Mouse (Mus musculus) embryonic fibroblast, embryonic 13.5 days (primary cell): ENCODE results near the gene Alg14. TPM values are rescaled to one million over a fixed set of nuclear protein-coding genes. Genes with fewer than 3 reads are reported as not detected.

Experiments used
- H3K27ac ChIP-seq: 2 replicates; pipeline ENCODE4 v1.5.1; 2012; ENCODE audit warnings: low read length, control low read depth, inconsistent platforms; ENCODE audit not compliant: insufficient read depth
- H3K4me1 ChIP-seq: 2 replicates; pipeline ENCODE4 v1.6.1; 2011; ENCODE audit warnings: low read length; ENCODE audit not compliant: control insufficient read depth, insufficient read depth
- H3K4me3 ChIP-seq: 2 replicates; pipeline ENCODE4 v1.5.1; 2011; ENCODE audit warnings: mild to moderate bottlenecking, control low read depth, low read length; ENCODE audit not compliant: insufficient read depth
- CTCF ChIP-seq: IDR thresholded peaks from 2 replicates; pipeline ENCODE4 v1.5.1; 2011; ENCODE audit warnings: mild to moderate bottlenecking, control low read depth, low read length, moderate library complexity, borderline replicate concordance; ENCODE audit not compliant: insufficient read depth
- POLR2A ChIP-seq: IDR thresholded peaks from 2 replicates; pipeline ENCODE4 v1.6.1; 2011; ENCODE audit warnings: low read depth, mild to moderate bottlenecking, control low read depth, low read length, moderate library complexity
- polyA plus RNA-seq: library from polyadenylated mRNA; stranded (reverse); fragments of >200 nt; gene quantifications from 2 replicates; pipeline ENCODE4 v1.2.4, GENCODE M21; 2011; ENCODE audit warnings: low read depth; ENCODE audit not compliant: missing spikeins, insufficient read length

Alg14 gene
- polyA plus RNA-seq, 1 experiment, result 49.0 TPM

DNA sequence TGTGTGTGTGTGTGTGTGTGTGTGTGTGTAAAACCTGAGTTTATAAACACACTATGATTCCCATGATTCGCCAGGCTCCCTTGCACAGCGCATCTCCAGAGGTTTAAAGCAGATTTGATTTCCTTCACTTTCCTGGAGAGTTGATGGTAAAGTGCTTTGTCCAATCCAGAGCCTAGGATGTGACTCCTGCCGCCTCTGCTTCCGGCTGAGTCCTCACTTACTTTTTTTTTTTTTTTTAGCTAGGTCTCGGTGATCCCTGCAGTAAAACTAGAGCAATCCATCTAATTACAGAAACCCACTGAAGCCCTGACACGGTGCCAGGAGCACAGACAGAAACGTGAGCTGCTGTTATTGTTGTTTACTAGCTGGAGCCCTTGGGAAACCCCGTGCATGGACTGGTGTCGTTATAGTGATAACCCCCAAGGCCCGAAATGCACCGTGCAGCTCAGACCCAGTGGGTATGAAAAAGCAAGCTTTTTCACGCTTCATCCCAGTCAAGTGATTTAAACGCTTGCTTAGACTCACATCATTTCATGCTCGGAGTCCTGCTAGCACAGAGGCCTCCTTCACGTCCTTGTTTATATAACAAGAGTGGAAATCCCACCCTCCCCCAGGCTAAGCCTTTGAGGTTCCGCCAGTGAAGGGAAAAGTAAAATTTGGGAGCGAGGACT, 98.4 kb downstream of the Alg14 start:
- 0 out of 2 replicates have a peak, but pooled peaks cover 2% of the 10 kb centered on the region for H3K4me1 ChIP-seq
- no peak overlapping the region for H3K4me3 ChIP-seq
- TF ChIP-seq POLR2A (no peak), CTCF (no peak)
- peak overlapping the region; percentile 22; the same call in 1 of the 2 replicates for H3K27ac ChIP-seq

DNA sequence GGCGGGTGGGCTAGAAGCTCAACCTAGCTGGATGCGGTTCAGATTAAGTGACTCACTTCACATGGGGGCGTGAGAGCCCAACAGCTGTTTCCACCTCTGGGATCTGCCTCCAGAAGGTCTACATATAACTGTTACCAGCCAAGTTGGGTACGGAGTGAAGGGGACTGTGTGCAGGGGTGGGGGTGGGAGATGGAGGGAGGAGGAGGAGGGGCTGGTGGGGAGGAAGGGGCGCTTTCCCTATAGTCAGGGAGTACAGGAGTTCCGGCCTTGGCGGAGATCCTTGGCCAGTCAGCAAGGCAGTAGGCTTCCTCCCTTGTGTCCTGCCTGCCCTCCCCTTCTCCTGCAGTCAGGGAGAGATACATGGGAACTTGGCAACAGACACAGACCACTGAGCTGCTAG, 99.2 kb downstream of the Alg14 start:
- no peak overlapping the region for H3K4me3 ChIP-seq
- 0 out of 2 replicates have a peak, but pooled peaks cover 2% of the 10 kb centered on the region for H3K4me1 ChIP-seq
- H3K27ac ChIP-seq, result no peak overlapping the region
- no peak for TF ChIP-seq CTCF
- no peak for TF ChIP-seq POLR2A

DNA sequence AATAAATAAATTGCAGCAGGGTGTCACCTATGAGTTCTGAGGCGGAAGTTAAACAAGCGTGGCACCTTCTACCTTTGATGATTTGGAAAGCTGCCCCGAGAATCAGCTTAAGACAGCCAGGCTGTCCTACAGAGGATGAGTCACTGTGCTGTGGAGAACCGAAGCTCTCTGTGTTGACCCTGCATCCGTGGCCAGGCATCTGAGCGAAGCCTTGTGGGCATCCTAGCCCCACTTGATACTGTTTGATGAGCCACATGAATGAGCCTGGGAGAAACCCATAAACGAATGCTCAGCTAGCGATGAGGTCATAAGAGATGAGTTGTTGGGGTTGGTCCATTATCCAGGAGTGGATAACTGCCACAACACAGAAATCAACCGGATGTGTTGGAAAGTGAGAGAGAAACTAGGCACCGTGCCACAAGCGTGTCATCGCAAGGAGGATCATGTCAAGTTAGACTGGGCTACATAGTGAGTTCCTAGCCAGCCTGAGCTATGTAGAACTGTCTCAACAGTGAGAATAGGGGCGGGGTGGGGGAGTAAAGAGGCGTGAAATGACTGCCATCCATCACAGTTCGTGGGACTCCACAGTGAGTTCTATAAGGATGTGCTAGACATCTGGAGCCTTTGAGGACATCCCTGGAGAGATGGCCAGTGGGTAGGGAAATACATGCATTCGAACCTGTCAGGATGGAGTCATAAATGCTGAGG, 104.2 kb downstream of the Alg14 start:
- Histone ChIP-seq H3K4me1 (0 out of 2 replicates have a peak, but pooled peaks cover 2% of the 10 kb centered on the region), H3K4me3 (no peak overlapping the region), H3K27ac (no peak overlapping the region)
- TF ChIP-seq CTCF, result no peak
- TF ChIP-seq POLR2A, result no peak

DNA sequence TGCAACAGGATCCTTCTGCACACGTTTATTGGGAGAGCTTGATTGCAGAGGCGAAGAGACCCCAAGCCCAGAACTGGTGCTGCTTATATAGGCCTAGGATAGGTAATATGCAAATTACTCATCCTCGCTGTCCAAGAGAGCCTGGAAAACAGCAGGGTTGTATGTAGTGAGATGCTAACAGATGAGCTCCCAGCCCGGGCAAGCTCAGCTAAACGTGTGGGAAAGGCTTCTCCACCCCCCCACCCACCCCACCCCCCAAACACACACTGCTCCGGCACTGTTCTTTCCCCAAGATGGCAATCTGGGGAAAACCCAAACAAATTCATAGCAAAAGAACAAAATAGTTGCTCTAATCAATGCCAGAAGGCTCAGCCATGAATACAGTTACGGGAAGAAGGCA, 105.0 kb downstream of the Alg14 start:
- no peak for TF ChIP-seq CTCF
- no peak for TF ChIP-seq POLR2A
- H3K27ac ChIP-seq, result no peak overlapping the region; the same call in 1 of the 2 replicates
- H3K4me3 ChIP-seq, result no peak overlapping the region
- peaks cover 3% of the 10 kb centered on the region; the same call in 1 of the 2 replicates for H3K4me1 ChIP-seq

DNA sequence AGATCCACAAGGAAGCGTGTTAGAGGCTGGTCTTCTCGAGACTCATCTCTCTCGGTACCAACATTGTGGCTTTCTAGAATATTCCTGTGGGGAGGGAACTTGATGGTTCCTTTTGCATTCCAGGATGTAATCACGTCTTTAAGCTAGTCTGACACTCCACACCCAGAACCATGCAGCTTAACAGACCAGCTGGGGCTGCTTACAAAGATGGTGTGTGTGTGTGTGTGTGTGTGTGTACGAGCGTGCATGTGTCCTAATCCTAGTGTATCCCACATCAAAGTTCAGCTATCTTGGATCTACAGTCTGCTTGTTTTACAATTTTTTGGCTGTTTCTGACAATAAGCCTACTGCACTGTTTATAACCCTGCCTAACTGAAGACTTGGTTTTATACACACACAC, 105.4 kb downstream of the Alg14 start:
- TF ChIP-seq POLR2A (no peak), CTCF (no peak)
- Histone ChIP-seq H3K4me3 (no peak overlapping the region), H3K4me1 (peaks cover 3% of the 10 kb centered on the region; the same call in 1 of the 2 replicates), H3K27ac (no peak overlapping the region; the same call in 1 of the 2 replicates)

DNA sequence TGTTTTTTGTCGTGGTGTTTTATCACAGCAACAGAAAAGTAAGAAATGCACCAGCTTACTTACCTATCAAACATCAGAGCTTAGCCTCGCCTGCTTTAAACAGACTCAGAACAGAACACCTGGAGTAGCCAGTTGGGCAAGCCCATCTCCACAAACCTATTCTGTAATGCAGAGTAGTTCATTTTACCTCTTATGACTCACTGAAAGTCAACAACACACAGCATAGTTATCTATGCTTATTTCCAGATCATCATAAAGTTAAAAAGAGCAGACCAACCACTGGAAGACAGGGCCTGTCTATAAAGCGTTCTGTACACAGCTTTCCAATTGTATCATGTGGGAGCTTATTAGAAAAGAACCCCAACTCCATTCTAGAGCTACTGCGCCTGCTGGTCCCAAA, 109.8 kb downstream of the Alg14 start:
- Histone ChIP-seq H3K27ac (no peak overlapping the region), H3K4me1 (peaks cover 3% of the 10 kb centered on the region; the same call in 1 of the 2 replicates), H3K4me3 (no peak overlapping the region)
- no peak for TF ChIP-seq POLR2A
- no peak for TF ChIP-seq CTCF

DNA sequence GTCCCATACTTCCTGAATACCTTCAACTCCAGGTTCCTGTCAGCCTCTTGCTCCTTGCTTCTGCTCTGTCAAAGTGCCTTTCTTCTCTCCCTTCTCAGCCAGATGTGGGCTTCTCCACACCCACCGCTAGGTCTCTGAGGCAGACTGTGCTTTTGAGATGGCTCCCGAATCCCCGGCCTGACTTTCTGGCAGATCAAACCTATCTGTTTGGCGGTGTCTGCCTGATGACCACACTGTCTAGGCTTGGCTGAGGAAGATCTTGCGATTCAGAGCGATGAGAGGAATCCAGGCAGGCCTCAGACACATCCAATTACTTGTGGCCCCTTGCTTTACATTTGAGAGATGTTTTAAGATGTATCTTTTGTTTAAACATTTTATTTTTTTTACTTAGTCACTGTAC, 110.5 kb downstream of the Alg14 start:
- TF ChIP-seq POLR2A (no peak), CTCF (no peak)

DNA sequence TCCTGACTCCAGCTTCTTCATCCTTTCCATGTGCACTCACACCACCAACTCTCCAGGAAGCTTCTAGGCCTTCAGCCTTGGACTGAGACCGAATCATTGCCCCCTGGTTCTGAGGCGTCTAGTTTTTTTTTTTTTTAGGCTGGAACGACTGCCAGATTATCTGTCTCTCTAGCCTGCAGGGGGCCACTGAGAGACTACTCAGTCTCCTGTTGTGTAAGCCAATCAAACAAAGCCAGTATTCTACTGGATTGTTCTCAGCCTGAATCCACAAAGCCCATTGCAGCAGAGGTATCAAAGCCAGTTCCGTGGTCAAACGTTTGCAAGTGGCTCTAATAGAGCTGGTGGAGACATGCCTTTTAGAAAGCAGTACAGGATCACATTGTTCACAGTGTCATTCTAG, 111.9 kb downstream of the Alg14 start:
- Histone ChIP-seq H3K27ac (no peak overlapping the region), H3K4me1 (peaks cover 3% of the 10 kb centered on the region; the same call in 1 of the 2 replicates), H3K4me3 (no peak overlapping the region)
- no peak for TF ChIP-seq CTCF
- no peak for TF ChIP-seq POLR2A

More for the DNA sequence above, 110.5 kb downstream of the Alg14 start:
- Histone ChIP-seq H3K4me1 (peaks cover 3% of the 10 kb centered on the region; the same call in 1 of the 2 replicates), H3K4me3 (no peak overlapping the region), H3K27ac (no peak overlapping the region)

DNA sequence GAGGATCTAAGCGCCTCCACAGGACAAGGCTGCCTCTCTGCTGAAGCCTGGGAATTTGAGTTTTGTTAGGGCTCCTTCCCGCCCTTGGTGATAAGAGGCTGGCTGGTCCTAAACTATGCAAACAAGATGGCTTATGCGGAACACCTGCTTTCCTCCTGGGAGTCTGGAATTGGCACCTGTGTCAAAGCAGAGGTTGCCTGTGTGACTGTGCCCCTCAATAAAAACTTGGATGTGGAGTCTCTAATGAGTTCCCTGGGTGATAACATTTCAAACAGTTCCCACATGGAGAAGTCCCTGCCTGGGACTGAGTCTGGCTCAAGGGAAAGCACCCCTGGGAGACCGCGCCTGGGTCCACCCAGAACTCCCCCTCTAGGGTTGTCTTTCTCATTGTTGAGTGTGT, 113.5 kb downstream of the Alg14 start:
- TF ChIP-seq POLR2A (no peak), CTCF (no peak)
- peaks cover 3% of the 10 kb centered on the region; the same call in 1 of the 2 replicates for H3K4me1 ChIP-seq
- no peak overlapping the region for H3K4me3 ChIP-seq
- H3K27ac ChIP-seq, result no peak overlapping the region

DNA sequence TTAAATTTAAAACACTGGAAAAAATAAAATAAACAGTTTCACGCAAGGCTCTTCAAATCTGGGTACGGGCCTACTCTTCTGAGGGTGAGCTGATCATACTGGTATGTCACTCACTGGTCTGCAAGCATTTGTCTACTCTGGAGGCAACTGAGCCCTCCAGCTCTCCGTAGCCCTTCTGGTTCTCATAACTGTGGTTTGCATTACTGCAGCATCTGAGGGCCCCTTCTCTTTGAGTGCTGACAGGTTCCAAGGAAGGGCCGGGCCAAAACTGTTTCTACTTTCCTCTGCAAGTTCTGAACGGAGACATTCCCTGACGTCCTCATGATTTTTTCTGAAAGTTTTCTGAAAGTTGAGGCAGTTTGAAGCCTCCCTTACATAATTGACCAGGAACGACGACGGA, 115.8 kb downstream of the Alg14 start:
- Histone ChIP-seq H3K4me1 (no peaks in the 10 kb centered on the region), H3K4me3 (no peak overlapping the region), H3K27ac (no peak overlapping the region)
- TF ChIP-seq CTCF (no peak), POLR2A (no peak)
